Mouse (Mus musculus): Measurements from ENCODE around the gene Ino80d. TPM values are rescaled to one million over a fixed set of nuclear protein-coding genes. Genes with fewer than 3 reads are reported as not detected.

Gene Ino80d
- polyA plus RNA-seq, 1 experiment: 2.1 TPM

DNA sequence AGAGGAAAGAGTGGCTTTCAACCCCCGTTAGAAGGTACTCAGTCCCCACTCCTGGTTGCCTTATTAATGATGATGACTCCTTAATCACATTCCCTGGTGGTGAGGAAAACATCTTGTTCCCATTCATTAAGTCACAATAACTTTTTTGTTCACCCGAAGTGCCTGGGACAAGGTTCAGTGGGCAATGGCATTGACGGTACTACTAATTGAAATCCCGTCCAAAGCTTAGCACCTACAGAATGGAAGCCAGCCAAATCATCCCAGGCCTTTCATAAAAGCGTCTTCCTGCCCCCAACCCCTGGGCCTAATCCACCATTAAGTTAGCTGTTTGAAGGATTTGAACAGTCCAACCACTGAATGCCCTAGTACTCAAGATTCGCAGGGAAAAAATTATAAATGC lies 159.1 kb downstream of the Ino80d start:
- H3K79me3 ChIP-seq (ENCODE audit: low read depth): no peaks in the 10 kb centered on the region
- no peak overlapping the region for H3K4me3 ChIP-seq (ENCODE audit: insufficient read depth, poor library complexity, severe bottlenecking)
- TF ChIP-seq MYOD1 (IDR thresholded peaks at IDR 0.05; ENCODE audit: control insufficient read depth, insufficient read length, low read depth): no peak
- no peak for TF ChIP-seq MAX (IDR thresholded peaks at IDR 0.05)
- TF ChIP-seq CTCF (IDR thresholded peaks at IDR 0.05; ENCODE audit: control insufficient read depth, insufficient read depth, insufficient read length): no peak
- TF ChIP-seq CEBPB (IDR thresholded peaks at IDR 0.05; ENCODE audit: low read depth): no peak
- TF ChIP-seq MYOG (IDR thresholded peaks at IDR 0.05; ENCODE audit: control insufficient read depth, extremely low read depth, insufficient read length): no peak
- no peak for TF ChIP-seq USF1 (IDR thresholded peaks at IDR 0.05; ENCODE audit: low read depth)
- no peak for TF ChIP-seq FOSL1 (IDR thresholded peaks at IDR 0.05; ENCODE audit: insufficient read depth, low read length, poor library complexity, severe bottlenecking)

DNA sequence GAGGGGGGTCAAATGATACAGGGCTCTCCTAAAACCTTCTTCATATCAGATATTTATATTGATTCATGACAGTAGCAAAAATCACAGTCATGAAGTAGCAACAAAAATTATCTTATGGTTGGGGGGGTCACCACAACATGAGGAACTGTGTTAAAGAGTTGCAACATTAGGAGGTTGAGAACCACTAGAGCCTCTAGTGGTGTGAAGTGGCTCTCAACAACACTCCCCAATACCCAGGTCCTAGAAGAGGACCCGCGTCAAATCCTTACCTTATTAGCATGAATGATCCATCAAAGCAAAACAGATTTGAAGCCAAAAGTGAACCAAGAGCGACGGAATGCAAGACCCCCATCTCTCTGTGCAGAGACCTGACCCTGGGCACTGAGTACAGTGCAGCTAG lies 161.4 kb downstream of the Ino80d start:
- H3K4me3 ChIP-seq (ENCODE audit: insufficient read depth, poor library complexity, severe bottlenecking): no peak overlapping the region
- H3ac ChIP-seq (ENCODE audit: control insufficient read depth, insufficient read length, low read depth): no peak overlapping the region
- H3K79me3 ChIP-seq (ENCODE audit: low read depth): no peaks in the 10 kb centered on the region
- TF ChIP-seq FOSL1 (IDR thresholded peaks at IDR 0.05; ENCODE audit: insufficient read depth, low read length, poor library complexity, severe bottlenecking): no peak
- no peak for TF ChIP-seq MYOD1 (IDR thresholded peaks at IDR 0.05; ENCODE audit: control insufficient read depth, insufficient read length, low read depth)
- no peak for TF ChIP-seq CTCF (IDR thresholded peaks at IDR 0.05; ENCODE audit: control insufficient read depth, insufficient read depth, insufficient read length)
- no peak for TF ChIP-seq MAX (IDR thresholded peaks at IDR 0.05)
- TF ChIP-seq USF1 (IDR thresholded peaks at IDR 0.05; ENCODE audit: low read depth): no peak
- TF ChIP-seq CEBPB (IDR thresholded peaks at IDR 0.05; ENCODE audit: low read depth): no peak
- no peak for TF ChIP-seq MYOG (IDR thresholded peaks at IDR 0.05; ENCODE audit: control insufficient read depth, extremely low read depth, insufficient read length)
- H3K27me3 ChIP-seq (ENCODE audit: control insufficient read depth, insufficient read depth, insufficient read length): peaks cover 5% of the 10 kb centered on the region
- no peaks in the 10 kb centered on the region for H3K79me2 ChIP-seq (ENCODE audit: control insufficient read depth, insufficient read depth)
- no peaks in the 10 kb centered on the region for H3K36me3 ChIP-seq (ENCODE audit: control insufficient read depth, insufficient read depth)

More for the DNA sequence above, 159.1 kb downstream of the Ino80d start:
- no peak overlapping the region for H3ac ChIP-seq (ENCODE audit: control insufficient read depth, insufficient read length, low read depth)
- H3K27me3 ChIP-seq (ENCODE audit: control insufficient read depth, insufficient read depth, insufficient read length): peaks cover 9% of the 10 kb centered on the region
- H3K36me3 ChIP-seq (ENCODE audit: control insufficient read depth, insufficient read depth): no peaks in the 10 kb centered on the region
- no peaks in the 10 kb centered on the region for H3K79me2 ChIP-seq (ENCODE audit: control insufficient read depth, insufficient read depth)

DNA sequence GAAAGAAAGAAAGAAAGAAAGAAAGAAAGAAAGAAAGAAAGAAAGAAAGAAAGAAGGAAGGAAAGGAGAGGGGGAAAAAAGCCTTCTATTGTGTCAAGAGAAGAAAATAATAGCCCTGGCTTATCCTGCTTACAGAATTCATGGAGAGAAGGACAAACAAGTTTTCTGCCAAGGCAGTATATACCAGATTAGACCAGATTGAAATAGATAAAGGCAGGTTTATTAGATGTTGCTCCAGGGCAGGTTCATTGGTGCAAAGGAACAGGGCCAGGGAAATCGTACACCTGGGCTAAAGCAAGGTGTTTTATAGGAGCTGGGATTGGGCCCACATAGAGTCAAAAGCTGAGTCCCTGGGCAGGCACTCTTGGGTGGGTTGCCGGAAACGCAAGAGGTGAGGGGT lies 162.1 kb downstream of the Ino80d start:
- peaks cover 10% of the 10 kb centered on the region for H3K27me3 ChIP-seq (ENCODE audit: control insufficient read depth, insufficient read depth, insufficient read length)
- H3ac ChIP-seq (ENCODE audit: control insufficient read depth, insufficient read length, low read depth): no peak overlapping the region
- TF ChIP-seq CTCF (IDR thresholded peaks at IDR 0.05; ENCODE audit: control insufficient read depth, insufficient read depth, insufficient read length): no peak
- no peak for TF ChIP-seq FOSL1 (IDR thresholded peaks at IDR 0.05; ENCODE audit: insufficient read depth, low read length, poor library complexity, severe bottlenecking)
- no peak for TF ChIP-seq MYOD1 (IDR thresholded peaks at IDR 0.05; ENCODE audit: control insufficient read depth, insufficient read length, low read depth)
- no peak for TF ChIP-seq MAX (IDR thresholded peaks at IDR 0.05)
- no peak for TF ChIP-seq MYOG (IDR thresholded peaks at IDR 0.05; ENCODE audit: control insufficient read depth, extremely low read depth, insufficient read length)
- no peak for TF ChIP-seq USF1 (IDR thresholded peaks at IDR 0.05; ENCODE audit: low read depth)
- no peak for TF ChIP-seq CEBPB (IDR thresholded peaks at IDR 0.05; ENCODE audit: low read depth)
- H3K4me3 ChIP-seq (ENCODE audit: insufficient read depth, poor library complexity, severe bottlenecking): no peak overlapping the region
- no peaks in the 10 kb centered on the region for H3K79me3 ChIP-seq (ENCODE audit: low read depth)
- no peaks in the 10 kb centered on the region for H3K36me3 ChIP-seq (ENCODE audit: control insufficient read depth, insufficient read depth)
- H3K79me2 ChIP-seq (ENCODE audit: control insufficient read depth, insufficient read depth): no peaks in the 10 kb centered on the region

DNA sequence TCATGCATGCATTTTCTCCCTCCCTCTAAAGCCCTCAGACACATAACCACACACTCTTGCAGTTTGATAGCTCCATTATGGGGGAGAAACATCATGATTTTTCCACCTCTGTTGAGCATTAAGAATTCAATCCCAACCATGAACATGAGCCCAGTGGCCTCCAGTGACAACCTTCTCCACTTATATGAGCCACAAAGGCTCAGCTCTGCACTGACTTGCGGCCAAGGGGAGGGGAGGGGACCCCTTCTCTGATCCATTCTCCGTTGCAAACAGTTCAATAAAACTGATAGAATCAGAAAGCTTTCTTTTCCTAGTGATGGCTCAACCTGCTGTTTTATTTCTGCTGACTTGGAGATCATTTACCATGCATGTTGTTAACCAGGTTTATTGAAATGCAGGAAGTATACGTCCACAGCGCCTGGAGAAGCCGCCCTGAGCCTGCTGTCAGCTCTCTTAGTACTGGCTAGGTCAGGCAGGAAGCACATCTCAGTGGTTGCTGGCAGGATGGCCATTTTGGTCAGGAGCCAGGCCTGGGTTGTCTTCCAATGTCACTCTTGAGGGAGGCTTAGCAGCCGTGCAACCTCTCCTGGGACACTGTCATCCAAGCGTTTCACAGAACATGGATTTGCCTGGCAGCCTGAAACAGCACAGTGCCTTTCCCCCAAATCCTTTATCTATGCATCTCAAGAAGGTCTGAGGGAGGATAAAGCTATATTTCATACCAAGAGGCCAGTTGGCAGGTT lies 163.2 kb downstream of the Ino80d start:
- no peak overlapping the region for H3K4me3 ChIP-seq (ENCODE audit: insufficient read depth, poor library complexity, severe bottlenecking)
- peaks cover 13% of the 10 kb centered on the region for H3K27me3 ChIP-seq (ENCODE audit: control insufficient read depth, insufficient read depth, insufficient read length)
- H3K79me3 ChIP-seq (ENCODE audit: low read depth): no peaks in the 10 kb centered on the region
- no peak for TF ChIP-seq MYOD1 (IDR thresholded peaks at IDR 0.05; ENCODE audit: control insufficient read depth, insufficient read length, low read depth)
- no peak for TF ChIP-seq MYOG (IDR thresholded peaks at IDR 0.05; ENCODE audit: control insufficient read depth, extremely low read depth, insufficient read length)
- TF ChIP-seq FOSL1 (IDR thresholded peaks at IDR 0.05; ENCODE audit: insufficient read depth, low read length, poor library complexity, severe bottlenecking): no peak
- no peak for TF ChIP-seq CTCF (IDR thresholded peaks at IDR 0.05; ENCODE audit: control insufficient read depth, insufficient read depth, insufficient read length)
- TF ChIP-seq MAX (IDR thresholded peaks at IDR 0.05): no peak
- no peaks in the 10 kb centered on the region for H3K36me3 ChIP-seq (ENCODE audit: control insufficient read depth, insufficient read depth)
- no peaks in the 10 kb centered on the region for H3K79me2 ChIP-seq (ENCODE audit: control insufficient read depth, insufficient read depth)
- H3ac ChIP-seq (ENCODE audit: control insufficient read depth, insufficient read length, low read depth): no peak overlapping the region

DNA sequence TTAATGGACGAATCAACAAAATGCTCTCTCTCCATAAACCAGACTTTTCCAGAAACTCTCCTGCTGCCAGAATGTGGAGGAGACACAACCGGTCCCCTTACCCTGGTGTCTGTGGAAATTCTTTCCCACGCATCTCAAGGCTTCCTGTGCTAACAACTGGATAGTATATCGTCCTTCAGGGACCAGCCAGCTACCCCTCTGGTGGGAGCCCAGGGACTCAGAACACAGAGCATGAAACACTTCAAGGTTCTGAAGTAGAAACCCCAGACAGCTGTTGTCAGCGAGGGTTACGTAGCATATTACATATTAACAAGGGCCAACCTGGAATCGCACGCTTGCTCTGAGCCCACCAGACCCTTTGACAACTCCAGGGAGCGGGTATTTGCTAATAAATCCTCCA lies 163.9 kb downstream of the Ino80d start:
- Histone ChIP-seq H3K4me3 (ENCODE audit: insufficient read depth, poor library complexity, severe bottlenecking) (no peak overlapping the region), H3K36me3 (ENCODE audit: control insufficient read depth, insufficient read depth) (no peaks in the 10 kb centered on the region), H3K79me2 (ENCODE audit: control insufficient read depth, insufficient read depth) (no peaks in the 10 kb centered on the region), H3ac (ENCODE audit: control insufficient read depth, insufficient read length, low read depth) (no peak overlapping the region), H3K27me3 (ENCODE audit: control insufficient read depth, insufficient read depth, insufficient read length) (peaks cover 16% of the 10 kb centered on the region), H3K79me3 (ENCODE audit: low read depth) (no peaks in the 10 kb centered on the region)
- TF ChIP-seq MAX (IDR thresholded peaks at IDR 0.05) (no peak), CEBPB (IDR thresholded peaks at IDR 0.05; ENCODE audit: low read depth) (no peak), MYOG (IDR thresholded peaks at IDR 0.05; ENCODE audit: control insufficient read depth, extremely low read depth, insufficient read length) (no peak), MYOD1 (IDR thresholded peaks at IDR 0.05; ENCODE audit: control insufficient read depth, insufficient read length, low read depth) (no peak), FOSL1 (IDR thresholded peaks at IDR 0.05; ENCODE audit: insufficient read depth, low read length, poor library complexity, severe bottlenecking) (no peak), CTCF (IDR thresholded peaks at IDR 0.05; ENCODE audit: control insufficient read depth, insufficient read depth, insufficient read length) (no peak), USF1 (IDR thresholded peaks at IDR 0.05; ENCODE audit: low read depth) (no peak)

Data from C2C12 (cell line).